Mouse (Mus musculus) bone marrow macrophage, adult 2 months (primary cell): ENCODE measurements around the gene Tmem135.

Experiments
- CTCF ChIP-seq: IDR thresholded peaks from 2 replicates; pipeline ENCODE4 v1.5.1; 2012; ENCODE audit warnings: low read depth, mild to moderate bottlenecking, low read length, moderate library complexity
- POLR2A ChIP-seq: IDR thresholded peaks from 2 replicates; pipeline ENCODE4 v1.6.1; 2012; ENCODE audit warnings: mild to moderate bottlenecking, low read depth, low read length, borderline replicate concordance

- no peak for TF ChIP-seq CTCF
- no peak for TF ChIP-seq POLR2A
Measured at GRCm38 (mm10) chr7:89311555-89311954, 92.5 kb downstream of the Tmem135 start.
